Mouse (Mus musculus) E14TG2a.4 (cell line): Measurements from ENCODE around the gene Olfr222.
A peak's percentile ranks its signal among the peaks of the same experiment; 100 is the strongest.

ENCODE experiments used
- H3K27me3 ChIP-seq: 2 replicates; pipeline ENCODE4 v1.6.1; 2014; ENCODE audit warnings: low read length, control low read depth; ENCODE audit not compliant: insufficient read depth
- H3K36me3 ChIP-seq: 2 replicates; pipeline ENCODE4 v1.6.1; 2014; ENCODE audit warnings: low read length, control low read depth; ENCODE audit not compliant: insufficient read depth
- H3K4me1 ChIP-seq: replicated peaks from 2 replicates; pipeline ENCODE4 v1.6.1; 2014; ENCODE audit warnings: low read depth, low read length, control low read depth
- H3K4me3 ChIP-seq: replicated peaks from 2 replicates; pipeline ENCODE4 v1.5.1; 2014; ENCODE audit warnings: mild to moderate bottlenecking, low read length
- H3K9me3 ChIP-seq: 2 replicates; pipeline ENCODE4 v1.6.1; 2014; ENCODE audit warnings: low read length, control low read depth
- CTCF ChIP-seq: conservative IDR thresholded peaks from 2 replicates; pipeline ENCODE4 v1.5.1; 2014; ENCODE audit warnings: low read length
- NANOG ChIP-seq: IDR thresholded peaks from 2 replicates; pipeline ENCODE4 v1.6.1; 2014; ENCODE audit warnings: borderline replicate concordance, low read length, mixed read lengths
- POU5F1 ChIP-seq: IDR thresholded peaks from 2 replicates; pipeline ENCODE4 v1.6.1; 2014; ENCODE audit warnings: low read length, borderline replicate concordance

Olfr222 gene

DNA sequence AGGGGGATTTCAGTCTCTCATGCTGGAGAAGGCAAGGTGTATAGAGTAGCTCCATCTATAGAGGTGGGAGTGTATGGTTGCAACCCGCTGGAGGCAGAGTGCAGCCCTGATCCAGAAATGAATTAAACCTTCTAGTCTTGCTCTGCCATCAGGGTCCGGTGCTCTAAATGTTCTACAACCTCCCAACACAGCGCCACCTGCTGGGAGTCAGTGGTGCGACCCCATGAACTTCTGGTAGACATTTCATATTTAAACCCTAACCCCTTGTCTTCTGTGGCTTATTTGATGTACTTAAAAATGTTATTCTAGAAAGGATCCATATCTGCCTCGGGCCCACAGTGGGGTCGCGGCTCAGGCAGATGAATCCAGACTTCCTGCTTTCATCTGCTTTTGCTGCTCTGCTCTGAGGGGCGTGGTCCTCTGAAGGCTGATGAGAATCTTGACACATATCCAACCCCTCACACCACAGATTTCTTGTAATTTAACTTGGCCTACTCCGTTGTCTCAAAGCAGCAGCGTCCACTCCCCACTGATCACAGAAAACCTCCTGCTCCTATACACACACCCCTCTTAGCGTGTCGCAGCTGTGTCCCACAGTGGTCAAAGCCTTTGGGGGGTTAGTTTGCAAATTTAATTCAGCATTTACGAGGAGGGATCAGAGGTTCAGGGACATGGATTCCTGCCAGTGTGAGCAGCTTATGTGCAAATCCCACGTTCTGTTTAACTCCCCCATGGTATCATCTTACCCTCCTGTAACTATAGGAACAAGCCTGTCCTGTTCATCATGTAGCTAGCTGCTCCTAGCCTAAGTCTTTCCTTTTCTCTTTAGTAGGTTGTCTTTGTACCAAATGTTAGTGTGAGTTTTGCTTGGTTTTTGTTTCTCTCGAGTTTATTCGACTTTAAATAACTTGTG is 38.6 kb downstream of the Olfr222 start:
- H3K36me3 ChIP-seq = no peaks in the 10 kb centered on the region
- peaks cover 3% of the 10 kb centered on the region; the same call in 1 of the 2 replicates for H3K27me3 ChIP-seq
- H3K4me1 ChIP-seq = peaks cover 42% of the 10 kb centered on the region
- H3K4me3 ChIP-seq = no peak overlapping the region
- TF ChIP-seq POU5F1 (no peak), CTCF (peak; percentile 84)
- H3K9me3 ChIP-seq = peaks cover 9% of the 10 kb centered on the region; the same call in 1 of the 2 replicates

DNA sequence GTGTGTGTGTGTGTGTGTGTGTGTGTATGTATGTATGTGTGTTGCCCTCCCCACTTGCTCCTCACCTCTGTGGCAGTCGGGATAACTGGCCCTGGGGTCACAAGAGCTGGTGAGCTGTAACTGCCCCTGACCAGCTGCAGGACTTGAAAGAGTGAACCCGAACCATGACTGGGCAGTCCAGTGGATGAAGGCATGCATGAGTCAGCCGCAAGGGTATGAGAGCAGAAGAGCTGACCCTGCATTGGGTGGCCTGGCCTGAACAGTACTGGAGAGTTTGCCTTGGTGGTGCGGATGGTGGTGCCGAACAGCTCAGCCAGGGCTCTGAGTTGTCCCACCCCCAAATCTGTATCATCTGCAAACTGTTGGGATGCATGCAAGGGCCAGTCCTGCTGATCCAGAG is 44.5 kb downstream of the Olfr222 start:
- TF ChIP-seq NANOG = no peak
- no peak for TF ChIP-seq CTCF
- no peak for TF ChIP-seq POU5F1
- no peaks in the 10 kb centered on the region for H3K36me3 ChIP-seq
- H3K9me3 ChIP-seq = 0 out of 2 replicates have a peak, but pooled peaks cover 5% of the 10 kb centered on the region
- peaks cover 52% of the 10 kb centered on the region for H3K4me1 ChIP-seq
- H3K27me3 ChIP-seq = no peaks in the 10 kb centered on the region; the same call in 1 of the 2 replicates
- no peak overlapping the region for H3K4me3 ChIP-seq

DNA sequence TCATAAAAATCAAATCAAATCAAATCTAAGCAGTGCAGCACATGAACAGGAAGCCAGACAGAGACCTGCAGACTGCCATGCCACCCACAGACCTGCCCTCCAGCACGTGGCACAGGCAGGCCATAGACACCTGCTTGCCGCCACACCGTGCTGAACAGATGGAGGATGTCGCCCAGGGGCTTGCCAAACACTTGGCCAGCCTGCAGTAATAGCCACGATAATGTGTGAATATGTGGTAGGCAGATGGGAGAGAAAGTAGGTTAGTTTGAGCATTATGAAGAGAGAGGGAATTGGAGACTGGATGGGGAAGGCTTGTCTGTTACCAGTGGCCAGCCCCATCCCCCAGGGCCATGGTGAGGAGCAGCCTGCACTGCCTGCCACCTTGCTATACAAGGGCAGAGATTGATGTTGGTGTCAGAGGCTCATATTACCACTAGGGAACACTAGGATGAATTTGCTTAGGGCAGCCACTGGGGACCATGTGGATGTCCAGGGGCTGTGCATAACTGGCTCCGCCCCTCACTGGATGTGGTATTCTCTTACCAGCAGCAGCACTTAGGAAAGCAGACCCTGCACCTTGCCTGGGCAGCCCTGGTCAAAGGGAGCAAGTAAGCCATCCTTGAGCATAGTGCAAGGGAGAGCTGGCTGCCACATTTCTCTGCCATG is 45.0 kb downstream of the Olfr222 start:
- no peak overlapping the region for H3K4me3 ChIP-seq
- H3K4me1 ChIP-seq = peaks cover 57% of the 10 kb centered on the region
- 0 out of 2 replicates have a peak, but pooled peaks cover 5% of the 10 kb centered on the region for H3K9me3 ChIP-seq
- TF ChIP-seq CTCF = no peak
- no peak for TF ChIP-seq POU5F1
- no peak for TF ChIP-seq NANOG
- no peaks in the 10 kb centered on the region for H3K36me3 ChIP-seq
- no peaks in the 10 kb centered on the region; the same call in 1 of the 2 replicates for H3K27me3 ChIP-seq

DNA sequence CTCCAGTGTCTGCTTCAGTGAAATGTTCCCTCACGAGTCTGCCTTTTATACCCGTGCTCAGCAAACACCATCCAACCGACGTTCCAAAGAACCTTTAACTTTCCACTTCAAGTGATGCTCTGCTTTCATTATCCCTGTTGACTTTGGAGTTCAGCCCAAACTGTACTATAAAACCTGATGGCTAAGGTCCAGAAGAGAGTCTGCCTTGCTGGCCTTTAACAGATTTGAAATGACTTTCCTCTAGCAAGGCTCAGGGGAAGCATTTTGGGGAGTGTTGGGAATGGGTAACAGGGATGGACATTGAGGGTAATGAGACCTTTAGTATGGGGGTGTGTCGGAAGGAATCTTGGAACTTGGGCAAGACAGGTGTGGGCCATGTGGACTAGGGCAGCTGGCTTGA is 45.8 kb downstream of the Olfr222 start:
- H3K4me1 ChIP-seq = peaks cover 61% of the 10 kb centered on the region
- TF ChIP-seq POU5F1 (no peak), CTCF (no peak), NANOG (no peak)
- no peaks in the 10 kb centered on the region; the same call in 1 of the 2 replicates for H3K27me3 ChIP-seq
- no peak overlapping the region for H3K4me3 ChIP-seq
- 0 out of 2 replicates have a peak, but pooled peaks cover 5% of the 10 kb centered on the region for H3K9me3 ChIP-seq
- no peaks in the 10 kb centered on the region for H3K36me3 ChIP-seq

DNA sequence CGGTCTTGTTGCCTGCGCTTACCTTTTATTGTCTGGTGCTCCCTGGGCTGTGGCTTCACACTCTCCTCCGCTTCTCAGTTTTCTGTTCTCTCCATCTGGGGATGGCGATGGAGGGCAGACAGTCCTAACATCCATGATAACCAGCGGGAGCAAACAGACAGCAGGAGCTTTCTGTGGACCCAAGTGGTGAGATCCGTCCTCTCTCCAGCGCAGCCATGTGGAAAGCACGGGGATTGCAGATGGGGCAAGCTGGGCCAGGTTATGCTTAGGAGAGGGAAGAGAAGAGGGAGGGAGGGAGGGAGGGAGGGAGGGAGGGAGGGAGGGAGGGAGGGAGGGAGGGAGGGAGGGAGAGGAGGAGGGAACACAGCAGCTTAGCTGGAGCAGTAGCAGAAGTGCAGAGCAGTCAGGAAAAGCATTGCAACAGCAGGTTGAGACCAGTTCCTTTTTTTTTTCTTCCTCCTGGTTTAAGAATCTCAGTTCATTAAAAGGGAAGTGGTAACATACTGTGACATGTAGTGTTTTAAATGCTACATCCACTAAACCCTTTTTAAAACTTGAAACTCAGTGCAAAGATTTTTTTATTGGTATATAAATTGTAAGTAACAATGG is 49.5 kb downstream of the Olfr222 start, which contains the start of gene Zkscan17:
TSS of gene Zkscan17 (minus strand) at position 280 of the 609 bp plus-strand sequence.
- TF ChIP-seq POU5F1 = no peak
- no peak for TF ChIP-seq NANOG
- peak; percentile 49 for TF ChIP-seq CTCF
- peaks cover 52% of the 10 kb centered on the region for H3K4me1 ChIP-seq

DNA sequence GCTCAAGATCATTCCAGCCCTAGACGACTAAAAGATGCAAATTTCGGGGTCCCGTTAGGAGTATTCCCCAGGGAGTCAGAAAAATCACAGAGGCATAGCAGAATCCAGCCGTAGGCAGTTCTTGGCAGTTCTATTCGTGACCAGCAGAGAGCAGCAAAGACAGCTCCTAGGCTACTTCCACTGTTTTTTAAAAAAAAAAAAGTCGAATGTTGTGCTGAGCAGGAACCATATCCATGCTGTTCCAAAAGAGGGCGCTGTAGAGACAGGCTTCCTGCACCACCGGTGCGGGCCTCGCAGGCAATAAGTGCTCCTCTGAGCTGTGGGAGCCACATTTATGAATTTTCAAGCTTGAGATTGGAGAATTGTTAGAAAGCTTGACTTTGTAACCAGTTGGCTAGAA is 50.8 kb downstream of the Olfr222 start:
- Histone ChIP-seq H3K9me3 (no peaks in the 10 kb centered on the region), H3K4me3 (peak overlapping the region; percentile 48)
- peak; percentile 99 for TF ChIP-seq CTCF
- no peak for TF ChIP-seq POU5F1

More for the DNA sequence above, 49.5 kb downstream of the Olfr222 start, which contains the start of gene Zkscan17:
- Histone ChIP-seq H3K36me3 (no peaks in the 10 kb centered on the region), H3K27me3 (no peaks in the 10 kb centered on the region; the same call in 1 of the 2 replicates), H3K9me3 (no peaks in the 10 kb centered on the region), H3K4me3 (peak within 1 kb of the TSS; percentile 48)

DNA sequence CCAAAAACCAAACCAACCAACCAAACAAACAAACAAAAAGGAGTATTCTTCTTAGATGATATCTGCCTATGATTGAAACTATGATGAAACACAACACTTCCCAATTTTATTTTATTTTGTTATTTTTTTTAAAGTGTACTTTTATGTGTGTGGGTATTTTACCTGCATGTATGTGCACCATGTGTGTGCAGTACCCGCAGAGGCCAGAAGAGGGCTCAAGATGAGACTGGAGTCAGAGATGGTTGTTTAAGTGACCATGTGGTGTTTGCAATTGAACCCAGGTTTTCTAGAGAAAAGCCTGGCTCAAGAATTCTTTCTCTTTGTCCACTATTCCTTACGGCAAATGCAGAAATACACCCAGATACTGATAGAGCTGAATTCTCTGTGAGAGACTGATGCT is 51.9 kb downstream of the Olfr222 start:
- TF ChIP-seq CTCF (peak; percentile 70), NANOG (no peak), POU5F1 (no peak)
- H3K36me3 ChIP-seq = no peaks in the 10 kb centered on the region
- H3K27me3 ChIP-seq = no peaks in the 10 kb centered on the region; the same call in 1 of the 2 replicates
- H3K4me1 ChIP-seq = peaks cover 65% of the 10 kb centered on the region
- no peak overlapping the region for H3K4me3 ChIP-seq
- no peaks in the 10 kb centered on the region for H3K9me3 ChIP-seq

More for the DNA sequence above, 50.8 kb downstream of the Olfr222 start:
- no peaks in the 10 kb centered on the region for H3K36me3 ChIP-seq
- H3K27me3 ChIP-seq = no peaks in the 10 kb centered on the region; the same call in 1 of the 2 replicates
- H3K4me1 ChIP-seq = peaks cover 54% of the 10 kb centered on the region
